In the genomic region with DNA sequence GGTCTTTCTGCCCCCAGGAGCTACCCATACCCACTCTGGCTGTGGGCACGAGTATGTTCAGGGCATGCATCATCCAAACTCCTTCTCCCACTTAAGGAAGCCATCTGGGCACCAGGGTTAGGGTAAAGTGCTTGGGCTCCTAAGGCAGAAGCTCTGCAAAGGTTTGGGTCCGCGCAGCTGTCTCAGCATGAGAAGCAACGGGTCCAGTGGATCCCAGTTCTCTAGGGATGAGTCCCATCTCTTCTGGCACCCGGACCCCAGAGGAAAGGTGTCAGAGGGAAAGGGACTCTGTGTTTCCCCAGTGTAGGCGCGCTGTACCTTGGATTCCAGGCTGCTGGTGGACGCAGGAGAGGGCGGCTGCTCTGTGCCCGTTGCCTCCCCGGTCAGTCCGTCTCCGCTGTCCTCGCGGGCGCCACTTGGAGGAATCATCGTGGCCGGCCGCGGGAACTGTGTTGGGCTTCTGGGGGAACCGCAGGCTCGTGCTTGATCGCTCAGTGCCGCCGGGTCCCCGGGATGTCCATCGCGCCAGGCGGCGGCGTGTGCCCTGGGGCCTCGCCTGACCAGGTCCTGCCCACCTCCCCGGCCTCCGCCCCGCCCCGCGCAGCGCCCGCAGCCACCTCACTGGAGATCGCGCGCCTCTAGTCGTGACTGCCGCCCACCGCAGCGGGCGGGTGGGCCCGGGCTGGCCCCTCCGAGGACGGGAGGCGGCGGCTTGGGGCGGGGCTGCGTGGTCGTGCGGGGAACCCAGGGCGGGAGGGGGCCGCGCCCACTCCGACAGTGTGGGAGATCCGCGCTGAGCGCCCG, we compare ENCODE assay signal across 9 mouse cellular contexts. TPM values are rescaled to one million over a fixed set of nuclear protein-coding genes. Genes with fewer than 3 reads are reported as not detected.
DNase-seq lines count a peak whose midpoint lies in the region; ATAC-seq lines count a peak whose summit lies in the region.
"Had no signal": no experiment of that assay in that cellular context is flagged by ENCODE, and none has a peak within 500 bp of the region (broad histone marks: within the 10 kb centered on the region; RNA-seq: fewer than 3 reads in every experiment).

A gene (minus strand): TSS at position 669 of the 804 bp plus-strand sequence.

- DNase-seq in heart, postnatal 25 days (ENCODE audit: low spot score) = no peak
- peak; percentile 72 for DNase-seq in MN1 (ENCODE audit: low spot score)
- peak; percentile 68 for DNase-seq in midbrain, embryonic 14.5 days
- DNase-seq in thymus, postnatal 36 days = no peak
- no peak for DNase-seq in T-cell, adult 2 months (ENCODE audit: low spot score)

- H3K4me3 ChIP-seq in heart, embryonic 11.5 days (ENCODE audit: low read depth, low read length) = peak within 1 kb of the TSS; percentile 62
- H3K4me3 ChIP-seq in embryonic facial prominence, embryonic 12.5 days = peak within 1 kb of the TSS; percentile 57
- H3K4me3 ChIP-seq in hindbrain, embryonic 15.5 days = peak within 1 kb of the TSS; percentile 54
- H3K4me3 ChIP-seq in midbrain, embryonic 14.5 days (replicated peaks; ENCODE audit: low read depth, low read length) = peak within 1 kb of the TSS; percentile 53

- H3K27ac ChIP-seq in heart, embryonic 11.5 days (ENCODE audit: low read depth, low read length) = no peak within 1 kb of the TSS
- no peak within 1 kb of the TSS for H3K27ac ChIP-seq in embryonic facial prominence, embryonic 12.5 days
- 0 out of 2 replicates have a peak within 1 kb of the TSS, but pooled peaks have one; percentile 10 for H3K27ac ChIP-seq in hindbrain, embryonic 15.5 days (replicated peaks)
- no peak within 1 kb of the TSS for H3K27ac ChIP-seq in midbrain, embryonic 14.5 days (replicated peaks; ENCODE audit: low read depth, low read length)

- H3K9me3 ChIP-seq in heart, embryonic 11.5 days (replicated peaks; ENCODE audit: control insufficient read depth, low read length) = no peaks in the 10 kb centered on the region
- H3K9me3 ChIP-seq in embryonic facial prominence, embryonic 12.5 days = no peaks in the 10 kb centered on the region
- no peaks in the 10 kb centered on the region for H3K9me3 ChIP-seq in hindbrain, embryonic 15.5 days
- no peaks in the 10 kb centered on the region for H3K9me3 ChIP-seq in midbrain, embryonic 14.5 days (ENCODE audit: control insufficient read depth, low read length)

- peak; percentile 26; the same call in 1 of the 2 replicates for ATAC-seq in heart, embryonic 11.5 days (replicated peaks; ENCODE audit: insufficient number of reproducible peaks, low FRiP score, low TSS enrichment)
- peak; percentile 60; the same call in 1 of the 2 replicates for ATAC-seq in embryonic facial prominence, embryonic 12.5 days (ENCODE audit: insufficient number of reproducible peaks, insufficient read depth, low FRiP score, low TSS enrichment)
- peak; percentile 72 for ATAC-seq in hindbrain, embryonic 15.5 days (ENCODE audit: low FRiP score, low read depth)
- ATAC-seq in midbrain, embryonic 14.5 days (ENCODE audit: low FRiP score, low TSS enrichment) = peak; percentile 46; the same call in 1 of the 2 replicates

- no peaks in the 10 kb centered on the region for H3K36me3 ChIP-seq in heart, embryonic 11.5 days (ENCODE audit: control insufficient read depth, insufficient read depth, low read length)
- no peaks in the 10 kb centered on the region for H3K36me3 ChIP-seq in embryonic facial prominence, embryonic 12.5 days
- H3K36me3 ChIP-seq in hindbrain, embryonic 15.5 days = no peaks in the 10 kb centered on the region
- no peaks in the 10 kb centered on the region for H3K36me3 ChIP-seq in midbrain, embryonic 14.5 days (ENCODE audit: control insufficient read depth, insufficient read depth, low read length)

- peak within 1 kb of the TSS; percentile 96 for H3K4me2 ChIP-seq in heart, embryonic 11.5 days
- peak within 1 kb of the TSS; percentile 97 for H3K4me2 ChIP-seq in embryonic facial prominence, embryonic 12.5 days (replicated peaks)
- peak within 1 kb of the TSS; percentile 92 for H3K4me2 ChIP-seq in hindbrain, embryonic 15.5 days
- peak within 1 kb of the TSS; percentile 93 for H3K4me2 ChIP-seq in midbrain, embryonic 14.5 days (ENCODE audit: low read length)

- WGBS in heart, embryonic 11.5 days (ENCODE audit: insufficient replicate concordance) = 3% methylated on average over 63 of the region's 64 CpGs
- WGBS in embryonic facial prominence, embryonic 12.5 days = 2% methylated on average over 63 of the region's 64 CpGs
- WGBS in hindbrain, embryonic 15.5 days = 3% methylated on average over 50 of the region's 64 CpGs
- 2% methylated on average over 64 of the region's 64 CpGs for WGBS in midbrain, embryonic 14.5 days

- H3K27me3 ChIP-seq in heart, embryonic 11.5 days (ENCODE audit: control insufficient read depth, insufficient read depth, low read length) = peaks cover 27% of the 10 kb centered on the region
- peaks cover 31% of the 10 kb centered on the region for H3K27me3 ChIP-seq in embryonic facial prominence, embryonic 12.5 days
- H3K27me3 ChIP-seq in hindbrain, embryonic 15.5 days = no peaks in the 10 kb centered on the region
- H3K27me3 ChIP-seq in midbrain, embryonic 14.5 days (ENCODE audit: control insufficient read depth, insufficient read depth, low read length) = peaks cover 10% of the 10 kb centered on the region

- intact Hi-C loops in heart, postnatal 25 days (cut with DNase I) = no loop called here

- H3K9ac ChIP-seq in heart, embryonic 11.5 days (ENCODE audit: low read depth, low read length) = peak within 1 kb of the TSS; percentile 66; the same call in 1 of the 2 replicates
- H3K9ac ChIP-seq in embryonic facial prominence, embryonic 12.5 days = peak within 1 kb of the TSS; percentile 53
- peak within 1 kb of the TSS; percentile 62 for H3K9ac ChIP-seq in hindbrain, embryonic 15.5 days
- peak within 1 kb of the TSS; percentile 54 for H3K9ac ChIP-seq in midbrain, embryonic 14.5 days (replicated peaks; ENCODE audit: low read length)

- no peaks in the 10 kb centered on the region for H3K4me1 ChIP-seq in heart, embryonic 11.5 days (ENCODE audit: control insufficient read depth, insufficient read depth, low read length)
- H3K4me1 ChIP-seq in embryonic facial prominence, embryonic 12.5 days = no peaks in the 10 kb centered on the region
- H3K4me1 ChIP-seq in hindbrain, embryonic 15.5 days (replicated peaks) = peaks cover 7% of the 10 kb centered on the region; the same call in 1 of the 2 replicates
- 0 out of 2 replicates have a peak, but pooled peaks cover 4% of the 10 kb centered on the region for H3K4me1 ChIP-seq in midbrain, embryonic 14.5 days (ENCODE audit: control insufficient read depth, insufficient read depth, low read length)

RNA-seq across cellular contexts. Expression of the gene that starts here (rescaled TPM):
- polyA plus RNA-seq in heart, embryonic 11.5 days (2014; fragmentation: Nextera tagmentation; extraction: Ambion mirVana) = 0.65 and 0.79 TPM in 2 replicates
- total RNA-seq in heart, postnatal 25 days (2021) = under 1 TPM; 0.28 to 0.29 TPM
- polyA plus RNA-seq in embryonic facial prominence, embryonic 12.5 days (2016; fragmentation: Nextera tagmentation; extraction: Ambion mirVana) = 1.8 and 2.2 TPM in 2 replicates
- 10.0 and 10.9 TPM in 2 replicates for polyA plus RNA-seq in hindbrain, embryonic 15.5 days (2015; fragmentation: Nextera tagmentation; extraction: Ambion mirVana)
- polyA plus RNA-seq in midbrain, embryonic 14.5 days (2014; fragmentation: Nextera tagmentation; extraction: Ambion mirVana) = 3.1 and 4.8 TPM in 2 replicates
- total RNA-seq: hematopoietic stem cell, adult 5-6 weeks had no signal

Comparison
In these comparisons a context has a peak if more than half of its experiments do, and no peak if none do; other contexts are left out.
1. Peak in ATAC-seq, H3K4me3 ChIP-seq, H3K9ac ChIP-seq and H3K4me2 ChIP-seq in heart, embryonic 11.5 days; RNA of the gene not detected or under 1 TPM.
2. DNase-seq: peak in MN1 (single experiment) and midbrain, embryonic 14.5 days (single experiment); none in heart, postnatal 25 days (single experiment), thymus, postnatal 36 days (0 of 2) and T-cell, adult 2 months (single experiment).
3. Peak in every context shown above with its lines, with median percentiles within 50 percentile points of each other: ATAC-seq, H3K4me2 ChIP-seq, H3K4me3 ChIP-seq and H3K9ac ChIP-seq.